Mouse (Mus musculus): Measurements from ENCODE around the gene Dop1b. TPM values are rescaled to one million over a fixed set of nuclear protein-coding genes. Genes with fewer than 3 reads are reported as not detected.
"Not testable (repeated sequence)": the region's sequence is repeated elsewhere in the genome, so short reads cannot be mapped to it uniquely, and the experiment has no call there.

The Dop1b gene
- polyA plus RNA-seq, 1 experiment from 2014 or later, result 28.1 TPM

DNA sequence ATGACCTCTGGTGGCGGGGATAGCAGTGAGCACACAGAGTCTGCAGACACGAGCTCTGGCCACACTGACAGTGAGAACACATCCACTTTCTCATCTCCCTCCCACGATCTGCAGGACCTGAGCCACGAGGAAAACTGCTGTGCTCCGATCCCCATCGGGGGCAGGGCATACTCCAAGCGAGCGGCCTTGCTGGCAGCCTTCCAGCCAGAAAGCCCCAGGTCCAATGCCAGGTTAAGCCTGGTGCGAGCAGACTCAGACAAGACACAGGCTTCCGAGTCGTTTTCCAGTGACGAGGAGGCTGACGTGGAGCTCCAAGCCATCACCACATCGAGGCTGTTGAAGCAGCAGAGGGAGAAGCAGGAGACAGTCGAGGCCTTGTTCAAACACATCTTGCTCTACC lies 57.9 kb downstream of the Dop1b start:
- WGBS, result 78% methylated on average over 15 of the region's 15 CpGs
- Histone ChIP-seq H3K4me2 (no peak overlapping the region), H3K27me3 (no peaks in the 10 kb centered on the region), H3K9me3 (no peaks in the 10 kb centered on the region), H3K27ac (replicated peaks) (no peak overlapping the region), H3K4me1 (replicated peaks) (no peaks in the 10 kb centered on the region), H3K36me3 (peaks cover 73% of the 10 kb centered on the region), H3K9ac (no peak overlapping the region), H3K4me3 (no peak overlapping the region)
- no peak for ATAC-seq (ENCODE audit: low read depth)

DNA sequence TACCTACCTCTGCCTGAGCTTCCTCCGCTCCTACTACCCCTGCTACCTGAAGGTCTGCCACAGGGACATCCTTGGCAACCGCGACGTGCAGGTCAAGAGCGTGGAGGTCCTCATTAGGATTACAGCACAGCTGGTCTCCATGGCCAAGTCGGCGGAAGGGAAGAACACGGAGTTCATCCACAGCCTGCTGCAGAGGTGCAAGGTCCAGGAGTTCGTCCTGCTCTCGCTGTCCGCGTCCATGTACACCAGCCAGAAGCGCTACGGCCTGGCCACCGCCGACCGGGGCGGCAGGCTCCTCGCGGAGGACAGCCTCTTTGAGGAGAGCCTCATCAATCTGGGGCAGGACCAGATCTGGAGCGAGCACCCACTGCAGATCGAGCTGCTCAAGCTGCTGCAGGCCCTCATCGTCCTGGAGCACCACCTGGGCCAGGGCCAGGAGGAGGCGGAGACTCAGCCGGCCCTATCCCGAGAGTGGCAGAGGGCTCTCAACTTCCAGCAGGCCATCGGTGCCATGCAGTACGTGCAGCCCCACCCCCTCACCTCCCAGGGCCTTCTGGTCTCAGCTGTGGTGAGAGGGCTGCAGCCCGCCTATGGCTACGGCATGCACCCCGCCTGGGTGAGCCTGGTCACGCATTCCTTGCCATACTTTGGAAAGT lies 58.7 kb downstream of the Dop1b start:
- Histone ChIP-seq H3K4me1 (replicated peaks) (no peaks in the 10 kb centered on the region), H3K4me3 (no peak overlapping the region), H3K36me3 (peaks cover 71% of the 10 kb centered on the region), H3K9ac (no peak overlapping the region), H3K27ac (replicated peaks) (no peak overlapping the region), H3K9me3 (no peaks in the 10 kb centered on the region), H3K4me2 (no peak overlapping the region), H3K27me3 (no peaks in the 10 kb centered on the region)
- no peak; the same call in 1 of the 2 replicates for ATAC-seq (ENCODE audit: low read depth)
- WGBS, result 66% methylated on average over 32 of the region's 32 CpGs

DNA sequence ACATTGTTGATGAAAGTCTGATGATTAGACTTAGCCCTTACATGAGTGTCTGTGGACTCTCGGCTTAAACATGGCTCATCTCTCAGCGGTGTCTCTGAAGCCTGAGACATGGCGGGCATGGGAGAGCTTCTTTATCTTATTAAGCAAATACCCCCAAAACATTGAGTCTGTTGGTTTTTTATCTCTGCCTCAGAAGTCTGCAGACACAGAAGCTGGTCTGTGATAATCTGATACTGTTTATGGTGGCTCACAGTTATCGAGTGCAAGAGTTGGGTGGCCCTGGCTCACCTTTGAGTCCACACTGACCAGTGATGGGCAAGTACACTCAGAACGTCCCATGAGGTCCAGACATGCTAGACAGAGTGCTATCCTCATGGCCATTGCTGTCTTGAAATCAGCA lies 63.0 kb downstream of the Dop1b start:
- no peak for ATAC-seq (ENCODE audit: low read depth)
- WGBS, result 81% methylated on average over 5 of the region's 5 CpGs
- no peak overlapping the region for H3K27ac ChIP-seq (replicated peaks)
- no peaks in the 10 kb centered on the region for H3K27me3 ChIP-seq
- H3K4me2 ChIP-seq, result no peak overlapping the region
- no peaks in the 10 kb centered on the region for H3K4me1 ChIP-seq (replicated peaks)
- H3K4me3 ChIP-seq, result no peak overlapping the region
- no peaks in the 10 kb centered on the region for H3K9me3 ChIP-seq
- H3K36me3 ChIP-seq, result peaks cover 73% of the 10 kb centered on the region
- no peak overlapping the region for H3K9ac ChIP-seq

DNA sequence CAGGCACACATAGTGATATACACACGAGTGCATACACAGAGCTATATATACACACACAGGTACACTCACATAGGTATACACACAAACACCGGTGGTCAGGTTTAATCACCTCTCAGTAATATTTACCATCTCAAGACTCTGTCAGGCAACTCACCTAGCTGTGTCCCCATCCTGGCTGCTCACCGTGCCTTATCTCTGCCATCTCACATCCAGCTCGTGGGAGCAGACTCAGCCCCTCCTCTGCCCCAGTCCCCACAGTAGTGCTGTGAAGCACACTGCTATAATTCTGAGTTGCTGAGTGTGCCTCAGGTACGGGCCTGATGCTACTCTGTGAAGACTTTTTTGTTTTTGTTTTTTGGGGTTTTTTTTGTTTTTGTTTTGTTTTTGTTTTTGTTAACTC lies 64.8 kb downstream of the Dop1b start:
- no peak for ATAC-seq (ENCODE audit: low read depth)
- 83% methylated on average over 5 of the region's 5 CpGs for WGBS
- no peaks in the 10 kb centered on the region for H3K27me3 ChIP-seq
- no peak overlapping the region for H3K27ac ChIP-seq (replicated peaks)
- no peak overlapping the region for H3K4me2 ChIP-seq
- H3K9me3 ChIP-seq, result no peaks in the 10 kb centered on the region
- peaks cover 70% of the 10 kb centered on the region for H3K36me3 ChIP-seq
- H3K9ac ChIP-seq, result no peak overlapping the region
- H3K4me3 ChIP-seq, result no peak overlapping the region
- no peaks in the 10 kb centered on the region for H3K4me1 ChIP-seq (replicated peaks)

DNA sequence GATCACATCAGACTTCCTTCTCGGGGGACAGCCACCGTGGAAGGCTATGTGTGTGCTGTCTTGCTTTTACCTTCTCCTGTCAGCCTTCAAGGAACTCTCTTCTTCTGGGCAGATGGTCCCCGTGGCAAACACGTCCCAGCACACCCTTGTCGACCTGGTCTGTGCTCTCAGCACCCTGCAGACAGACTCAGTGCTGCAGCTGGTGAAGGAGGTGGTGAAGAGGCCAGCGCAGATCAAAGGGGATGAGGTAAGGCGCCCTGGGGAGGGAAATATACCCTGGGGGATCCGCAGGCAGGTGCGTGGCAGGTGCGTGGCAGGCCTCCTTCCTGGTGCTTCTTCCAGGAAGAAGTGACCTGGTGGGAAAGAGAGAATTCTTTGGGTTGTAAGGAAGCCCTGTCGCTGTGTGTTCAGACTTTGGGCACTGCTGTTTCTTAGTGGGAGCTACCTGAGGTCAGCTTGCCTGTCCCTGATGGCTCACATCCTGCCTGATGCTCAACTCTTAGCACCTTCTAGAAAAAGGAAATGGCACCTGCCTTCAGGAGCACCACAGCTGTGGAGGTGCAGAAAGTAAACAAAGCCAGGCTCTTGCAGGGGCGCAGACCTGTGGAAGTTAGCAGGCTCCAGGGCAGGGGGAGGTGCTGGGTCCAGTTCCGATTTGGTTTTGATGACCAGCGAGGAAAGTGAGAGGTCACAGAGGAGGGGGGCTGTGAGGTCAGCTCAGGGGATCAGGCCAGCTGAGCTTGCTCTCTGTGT lies 65.7 kb downstream of the Dop1b start:
- Histone ChIP-seq H3K9me3 (no peaks in the 10 kb centered on the region), H3K4me1 (replicated peaks) (no peaks in the 10 kb centered on the region), H3K27ac (replicated peaks) (no peak overlapping the region), H3K36me3 (peaks cover 77% of the 10 kb centered on the region), H3K4me2 (no peak overlapping the region), H3K4me3 (no peak overlapping the region), H3K27me3 (no peaks in the 10 kb centered on the region), H3K9ac (no peak overlapping the region)
- ATAC-seq (ENCODE audit: low read depth), result no peak
- 60% methylated on average over 14 of the region's 14 CpGs for WGBS

DNA sequence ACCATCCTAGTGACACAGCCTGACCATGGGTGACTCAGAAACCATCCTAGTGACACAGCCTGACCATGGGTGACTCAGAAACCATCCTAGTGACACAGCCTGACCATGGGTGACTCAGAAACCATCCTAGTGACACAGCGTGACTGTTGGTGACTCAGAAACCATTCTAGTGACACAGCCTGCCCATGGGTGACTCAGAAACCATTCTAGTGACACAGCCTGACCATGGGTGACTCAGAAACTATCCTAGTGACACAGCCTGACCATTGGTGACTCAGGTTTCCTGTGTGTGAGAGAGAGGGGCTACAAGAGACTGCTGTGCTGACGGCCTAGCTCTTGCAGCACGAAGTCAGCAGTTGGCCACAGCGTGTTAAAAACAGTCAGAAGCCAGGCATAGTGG lies 66.7 kb downstream of the Dop1b start:
- 82% methylated on average over 4 of the region's 4 CpGs for WGBS
- not testable (repeated sequence) for H3K4me2 ChIP-seq; H3K27me3 ChIP-seq; H3K27ac ChIP-seq (replicated peaks); H3K9me3 ChIP-seq; H3K4me1 ChIP-seq (replicated peaks); ATAC-seq (ENCODE audit: low read depth); H3K9ac ChIP-seq; H3K4me3 ChIP-seq
- peaks cover 81% of the 10 kb centered on the region for H3K36me3 ChIP-seq

DNA sequence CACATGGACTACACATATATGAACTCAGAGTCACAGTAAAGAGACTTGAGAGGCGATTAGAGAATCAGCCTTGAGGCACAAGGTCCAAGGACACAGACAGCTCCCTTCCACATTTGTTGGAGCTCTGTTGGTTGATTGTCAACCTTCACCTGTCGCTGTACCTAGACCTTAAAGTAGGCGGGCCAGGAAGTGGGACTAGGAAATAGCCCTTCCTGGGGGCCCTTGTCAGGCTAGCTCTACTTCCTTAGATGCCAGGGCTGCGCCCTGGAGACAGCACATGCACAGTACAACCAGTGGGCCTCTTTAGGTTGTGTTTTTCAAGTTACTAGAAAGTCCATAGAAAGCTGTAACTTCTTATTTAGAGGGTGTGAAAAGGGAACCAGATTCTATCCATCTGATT lies 67.8 kb downstream of the Dop1b start:
- peaks cover 81% of the 10 kb centered on the region for H3K36me3 ChIP-seq
- peaks cover 5% of the 10 kb centered on the region; the same call in 1 of the 2 replicates for H3K9me3 ChIP-seq
- ATAC-seq (ENCODE audit: low read depth), result no peak
- no peak overlapping the region for H3K4me3 ChIP-seq
- WGBS, result 85% methylated on average over 4 of the region's 4 CpGs
- no peak overlapping the region for H3K9ac ChIP-seq
- H3K4me1 ChIP-seq (replicated peaks), result no peaks in the 10 kb centered on the region
- no peak overlapping the region for H3K4me2 ChIP-seq
- H3K27me3 ChIP-seq, result no peaks in the 10 kb centered on the region
- no peak overlapping the region for H3K27ac ChIP-seq (replicated peaks)

DNA sequence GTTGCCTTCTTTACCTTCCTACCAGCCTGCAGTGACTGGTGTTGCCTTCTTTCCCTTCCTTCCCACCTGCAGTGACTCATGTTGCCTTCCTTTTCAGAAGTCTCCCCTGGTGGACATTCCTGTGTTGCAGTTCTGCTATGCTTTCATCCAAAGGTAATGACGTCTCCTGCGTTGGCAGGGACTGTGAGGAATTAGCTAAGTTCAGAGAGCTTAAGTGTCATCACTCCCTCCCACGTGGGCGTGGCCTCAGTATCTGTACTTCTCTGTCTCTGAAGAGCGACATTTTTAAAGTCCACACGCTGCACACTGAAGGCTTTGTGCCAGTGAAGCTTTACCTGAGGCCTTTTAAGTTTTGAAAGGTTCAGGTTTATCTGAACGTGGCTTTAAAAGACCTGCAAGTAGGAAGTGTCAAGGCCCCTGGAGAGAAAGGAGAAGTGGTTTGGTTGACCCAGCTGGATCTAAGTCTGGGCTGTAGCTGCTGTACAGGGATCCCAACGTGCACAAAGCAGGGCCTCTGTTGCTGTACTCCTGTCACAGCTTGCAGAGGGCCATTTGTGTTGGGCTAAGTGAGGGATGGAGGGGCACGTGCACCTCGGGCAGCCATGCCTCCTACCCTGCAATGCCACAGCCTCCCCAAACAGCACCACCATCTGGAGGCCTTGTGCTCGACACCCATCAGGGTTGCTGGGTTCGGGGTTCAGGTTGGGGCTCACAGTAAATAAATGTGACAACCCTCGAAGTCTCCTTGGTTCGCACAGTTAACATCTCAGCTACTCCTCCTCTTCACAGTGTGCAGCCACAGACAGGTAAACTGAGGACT lies 69.2 kb downstream of the Dop1b start:
- Histone ChIP-seq H3K4me3 (no peak overlapping the region), H3K4me2 (no peak overlapping the region), H3K27ac (replicated peaks) (no peak overlapping the region), H3K4me1 (replicated peaks) (no peaks in the 10 kb centered on the region), H3K36me3 (peaks cover 70% of the 10 kb centered on the region), H3K9me3 (peaks cover 5% of the 10 kb centered on the region; the same call in 1 of the 2 replicates), H3K27me3 (no peaks in the 10 kb centered on the region), H3K9ac (no peak overlapping the region)
- ATAC-seq (ENCODE audit: low read depth), result no peak
- WGBS, result 64% methylated on average over 14 of the region's 14 CpGs

DNA sequence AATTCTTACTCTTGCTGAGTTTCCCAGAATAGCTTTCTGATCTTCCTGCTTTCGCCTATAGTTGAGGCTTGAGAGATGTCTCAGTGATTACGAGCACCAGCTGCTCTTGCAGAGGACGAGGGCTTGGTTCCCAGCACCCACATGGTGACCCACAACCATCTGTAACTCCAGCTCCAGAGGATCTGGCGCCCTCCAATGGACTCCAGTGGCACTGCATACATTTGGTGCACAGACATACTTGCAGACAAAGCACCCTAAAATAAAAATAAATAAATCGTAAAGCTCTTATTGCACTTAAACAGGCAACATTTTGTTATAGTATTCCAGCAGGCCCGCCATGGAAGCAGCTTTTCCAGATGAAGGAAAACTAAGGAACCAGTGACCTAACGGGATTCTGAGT lies 72.5 kb downstream of the Dop1b start:
- Histone ChIP-seq H3K27me3 (no peaks in the 10 kb centered on the region), H3K4me1 (replicated peaks) (no peaks in the 10 kb centered on the region), H3K27ac (replicated peaks) (no peak overlapping the region), H3K9ac (no peak overlapping the region), H3K9me3 (peaks cover 5% of the 10 kb centered on the region; the same call in 1 of the 2 replicates), H3K4me3 (no peak overlapping the region), H3K36me3 (peaks cover 45% of the 10 kb centered on the region), H3K4me2 (no peak overlapping the region)
- no peak for ATAC-seq (ENCODE audit: low read depth)
- WGBS, result 91% methylated on average over 7 of the region's 7 CpGs

DNA sequence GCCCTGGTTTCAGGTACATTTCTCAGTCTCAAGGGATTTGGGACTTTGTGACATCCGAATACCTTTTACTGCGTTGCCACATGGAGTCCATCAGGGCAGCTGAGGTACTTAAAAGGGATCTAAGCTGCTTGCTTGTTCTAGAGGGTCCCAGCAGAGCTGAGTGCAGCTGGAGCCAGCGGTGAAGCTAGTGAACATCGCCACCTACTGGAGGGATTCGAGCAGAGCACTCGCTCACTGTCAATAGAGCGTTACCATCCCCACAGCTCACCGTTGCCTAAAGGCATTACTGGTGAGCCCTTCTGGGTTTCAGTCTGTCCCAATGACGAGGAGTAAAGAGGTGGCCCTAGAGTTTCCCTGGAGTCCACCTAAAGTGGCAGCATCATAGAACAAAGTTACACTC lies 74.1 kb downstream of the Dop1b start:
- WGBS, result 5% methylated on average over 9 of the region's 9 CpGs
- Histone ChIP-seq H3K27me3 (no peaks in the 10 kb centered on the region), H3K4me2 (no peak overlapping the region), H3K4me1 (replicated peaks) (peaks cover 6% of the 10 kb centered on the region), H3K36me3 (peaks cover 31% of the 10 kb centered on the region), H3K27ac (replicated peaks) (no peak overlapping the region), H3K9me3 (peaks cover 5% of the 10 kb centered on the region; the same call in 1 of the 2 replicates), H3K9ac (no peak overlapping the region), H3K4me3 (no peak overlapping the region)
- peak; percentile 88 for ATAC-seq (ENCODE audit: low read depth)

DNA sequence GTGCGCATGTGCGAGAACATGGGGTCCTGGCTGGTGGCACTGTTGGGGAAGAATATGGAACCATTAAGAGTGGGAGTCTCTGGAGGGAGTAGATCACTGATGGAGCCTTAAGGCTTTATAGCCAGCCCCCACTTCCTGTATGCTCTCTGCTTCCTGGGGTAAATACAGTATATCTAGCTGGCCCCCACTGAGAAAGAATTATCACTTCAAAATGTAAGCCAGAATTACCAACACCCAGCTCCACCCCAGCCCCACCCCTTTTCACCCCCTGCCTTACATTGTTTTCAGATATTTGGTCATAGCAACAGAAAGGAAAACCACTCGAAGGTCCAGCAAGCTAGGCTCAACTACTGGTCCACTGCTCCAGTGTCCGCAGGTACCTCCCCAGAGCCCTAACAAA lies 76.7 kb downstream of the Dop1b start:
- no peaks in the 10 kb centered on the region for H3K27me3 ChIP-seq
- H3K27ac ChIP-seq (replicated peaks), result no peak overlapping the region
- peaks cover 5% of the 10 kb centered on the region; the same call in 1 of the 2 replicates for H3K9me3 ChIP-seq
- ATAC-seq (ENCODE audit: low read depth), result no peak
- no peak overlapping the region for H3K9ac ChIP-seq
- WGBS, result 88% methylated on average over 4 of the region's 4 CpGs
- H3K4me3 ChIP-seq, result no peak overlapping the region
- peaks cover 8% of the 10 kb centered on the region for H3K4me1 ChIP-seq (replicated peaks)
- H3K36me3 ChIP-seq, result peaks cover 17% of the 10 kb centered on the region
- no peak overlapping the region for H3K4me2 ChIP-seq

DNA sequence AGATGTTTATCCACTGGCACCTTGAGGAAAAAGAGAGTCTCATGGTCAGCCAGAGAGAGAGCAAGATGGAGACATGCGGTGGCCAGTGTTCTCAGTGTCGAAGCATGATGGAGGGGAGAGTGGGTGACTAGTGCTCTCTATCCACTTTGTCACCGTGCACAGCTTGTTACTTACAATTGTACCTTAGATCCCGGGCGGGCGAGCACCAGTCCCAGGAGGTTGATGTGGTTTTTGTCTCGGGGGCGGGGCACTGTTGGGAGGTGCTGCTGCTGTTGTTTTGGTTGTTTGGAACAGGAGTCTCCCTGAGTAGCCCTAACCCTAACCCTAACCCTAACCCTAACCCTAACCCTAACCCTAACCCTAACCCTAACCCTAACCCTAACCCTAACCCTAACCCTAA lies 77.2 kb downstream of the Dop1b start:
- Histone ChIP-seq H3K36me3 (peaks cover 17% of the 10 kb centered on the region), H3K9me3 (peaks cover 3% of the 10 kb centered on the region; the same call in 1 of the 2 replicates), H3K4me3 (no peak overlapping the region), H3K27me3 (no peaks in the 10 kb centered on the region), H3K9ac (no peak overlapping the region), H3K4me1 (replicated peaks) (peaks cover 8% of the 10 kb centered on the region), H3K27ac (replicated peaks) (no peak overlapping the region), H3K4me2 (no peak overlapping the region)
- 95% methylated on average over 8 of the region's 8 CpGs for WGBS
- ATAC-seq (ENCODE audit: low read depth), result no peak

All from neural tube, embryonic 13.5 days (tissue).